Mouse (Mus musculus) neural tube, embryonic 14.5 days (tissue): ENCODE data around the gene Shld2. TPM values are rescaled to one million over a fixed set of nuclear protein-coding genes. Genes with fewer than 3 reads are reported as not detected.
"Not testable (repeated sequence)": the region's sequence is repeated elsewhere in the genome, so short reads cannot be mapped to it uniquely, and the experiment has no call there.

Experiments used
- ATAC-seq: fragments of 200-750 bp; cut with Nextera tagmentation; 2 replicates; pipeline ENCODE4 v1.8.0; 2017; ENCODE audit warnings: low read depth, mild to moderate bottlenecking, moderate TSS enrichment, moderate library complexity
- H3K27ac ChIP-seq: fragments of 300-500 bp; sonication (generic); 2 replicates; pipeline ENCODE4 v1.5.1; 2014; ENCODE audit warnings: low read depth, mild to moderate bottlenecking, control low read depth, low read length, moderate library complexity, mixed read lengths
- H3K27me3 ChIP-seq: fragments of 300-500 bp; sonication (generic); 2 replicates; pipeline ENCODE4 v1.6.1; 2014; ENCODE audit warnings: low read length; ENCODE audit not compliant: control insufficient read depth, insufficient read depth
- H3K36me3 ChIP-seq: fragments of 300-500 bp; sonication (generic); 2 replicates; pipeline ENCODE4 v1.6.1; 2014; ENCODE audit warnings: low read length, mixed read lengths; ENCODE audit not compliant: control insufficient read depth, insufficient read depth
- H3K4me1 ChIP-seq: fragments of 300-500 bp; sonication (generic); 2 replicates; pipeline ENCODE4 v1.6.1; 2014; ENCODE audit warnings: low read length; ENCODE audit not compliant: control insufficient read depth, insufficient read depth
- H3K4me2 ChIP-seq: fragments of 300-500 bp; sonication (generic); 2 replicates; pipeline ENCODE4 v1.6.1; 2014; ENCODE audit warnings: mild to moderate bottlenecking, low read depth, low read length, control low read depth
- H3K4me3 ChIP-seq: fragments of 300-500 bp; sonication (generic); 2 replicates; pipeline ENCODE4 v1.5.1; 2014; ENCODE audit warnings: low read depth, low read length, control low read depth, mixed read lengths
- H3K9ac ChIP-seq: fragments of 300-500 bp; sonication (generic); replicated peaks from 2 replicates; pipeline ENCODE4 v1.6.1; 2014; ENCODE audit warnings: low read depth, mild to moderate bottlenecking, control low read depth, low read length, mixed read lengths
- H3K9me3 ChIP-seq: fragments of 300-500 bp; sonication (generic); 2 replicates; pipeline ENCODE4 v1.6.1; 2016; ENCODE audit warnings: low read length; ENCODE audit not compliant: control insufficient read depth
- WGBS: fragments of 180-500 bp; shearing (Covaris S2); extraction: QIAGEN DNeasy Blood & Tissue Kit; methylation state at CpG from one replicate; pipeline ENCODE4 v1.1.7; 2014; 5-methylcytosine and 5-hydroxymethylcytosine counted together
- polyA plus RNA-seq: library from polyadenylated mRNA; unstranded; fragments of >200 nt; fragmentation: Nextera tagmentation; extraction: Ambion mirVana; gene quantifications from 2 replicates; pipeline ENCODE4 v1.2.1, GENCODE M21; 2014

Gene Shld2
- polyA plus RNA-seq, 1 experiment from 2014 or later, result 8.0 TPM

GRCm38 (mm10) chr14:34280798-34281197 lies 29.5 kb downstream of the Shld2 start:
- no peak for ATAC-seq

DNA sequence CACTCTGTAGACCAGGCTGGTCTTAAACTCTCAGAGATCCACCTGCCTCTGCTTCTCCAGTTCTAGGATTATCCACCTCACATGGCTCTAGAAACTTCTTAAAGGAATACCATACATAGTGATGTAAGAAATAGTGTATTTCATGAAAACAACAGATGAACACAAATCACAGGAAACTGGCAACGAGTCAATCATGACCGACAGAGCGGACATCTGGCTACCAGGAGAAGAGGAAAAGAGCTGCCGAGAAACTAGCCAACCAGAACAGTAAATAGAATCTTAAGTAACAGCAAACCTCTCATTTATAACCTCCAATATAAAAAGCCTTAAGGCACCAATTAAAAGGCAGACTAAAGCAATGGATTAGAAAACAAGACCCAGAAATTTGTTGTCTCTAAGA lies 30.6 kb downstream of the Shld2 start:
- no peak overlapping the region for H3K27ac ChIP-seq
- H3K4me1 ChIP-seq, result no peaks in the 10 kb centered on the region
- no peaks in the 10 kb centered on the region for H3K9me3 ChIP-seq
- ATAC-seq, result no peak
- no peak overlapping the region for H3K4me3 ChIP-seq
- no peaks in the 10 kb centered on the region for H3K36me3 ChIP-seq
- H3K4me2 ChIP-seq, result no peak overlapping the region
- no peak overlapping the region for H3K9ac ChIP-seq
- WGBS, result 83% methylated on average over 4 of the region's 4 CpGs
- no peaks in the 10 kb centered on the region for H3K27me3 ChIP-seq

More at GRCm38 (mm10) chr14:34280798-34281197, 29.5 kb downstream of the Shld2 start:
- no peaks in the 10 kb centered on the region for H3K4me1 ChIP-seq
- H3K4me2 ChIP-seq, result no peak overlapping the region
- no peak overlapping the region for H3K27ac ChIP-seq
- WGBS, result 90% methylated on average over 2 of the region's 2 CpGs
- H3K9ac ChIP-seq, result no peak overlapping the region
- no peak overlapping the region for H3K4me3 ChIP-seq
- no peaks in the 10 kb centered on the region for H3K9me3 ChIP-seq
- no peaks in the 10 kb centered on the region for H3K36me3 ChIP-seq
- H3K27me3 ChIP-seq, result no peaks in the 10 kb centered on the region

DNA sequence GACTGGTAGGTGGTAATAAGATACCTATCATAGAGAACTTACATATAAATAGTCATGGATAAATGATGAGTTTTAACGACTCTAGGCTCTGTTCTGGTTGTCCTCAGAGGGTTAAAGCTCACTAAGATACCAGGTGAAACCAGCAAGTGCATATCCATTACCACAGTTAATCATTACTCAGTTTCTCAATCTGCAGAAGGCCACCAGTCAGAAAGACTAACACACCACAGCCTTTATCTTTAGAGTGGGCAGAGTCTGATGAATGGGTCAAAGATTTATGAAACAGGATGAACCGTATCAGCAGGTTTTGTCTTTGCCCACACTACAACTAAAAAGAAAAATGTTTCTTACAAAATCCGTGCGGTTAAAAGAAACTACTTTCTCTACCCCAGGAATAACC lies 35.1 kb downstream of the Shld2 start:
- H3K36me3 ChIP-seq, result no peaks in the 10 kb centered on the region
- H3K4me3 ChIP-seq, result no peak overlapping the region
- ATAC-seq, result no peak
- H3K27me3 ChIP-seq, result no peaks in the 10 kb centered on the region
- H3K9me3 ChIP-seq, result no peaks in the 10 kb centered on the region
- WGBS, result 88% methylated on average over 4 of the region's 4 CpGs
- H3K9ac ChIP-seq, result no peak overlapping the region
- H3K4me1 ChIP-seq, result no peaks in the 10 kb centered on the region
- no peak overlapping the region for H3K27ac ChIP-seq
- H3K4me2 ChIP-seq, result no peak overlapping the region

DNA sequence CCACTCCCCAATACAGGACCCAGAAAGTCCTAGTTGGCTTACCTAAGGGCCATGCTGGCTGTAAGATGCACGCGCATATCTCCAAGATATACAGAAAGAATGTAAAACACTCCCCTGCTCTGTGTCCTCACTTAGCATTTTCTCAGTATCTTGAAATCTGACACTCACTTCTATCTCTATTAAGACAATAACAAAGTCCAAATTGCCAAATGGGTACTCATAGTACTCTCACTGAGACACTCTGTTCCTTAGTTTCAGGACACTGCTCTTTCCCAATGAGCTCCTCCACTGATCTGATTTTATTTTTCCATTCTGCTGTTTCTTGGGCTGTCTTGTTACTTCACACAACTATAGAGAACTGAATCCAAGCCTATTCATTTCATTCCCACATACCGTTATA lies 36.2 kb downstream of the Shld2 start:
- Histone ChIP-seq H3K9me3 (no peaks in the 10 kb centered on the region), H3K27me3 (no peaks in the 10 kb centered on the region), H3K9ac (no peak overlapping the region), H3K4me1 (no peaks in the 10 kb centered on the region), H3K4me3 (no peak overlapping the region), H3K4me2 (no peak overlapping the region), H3K36me3 (no peaks in the 10 kb centered on the region), H3K27ac (no peak overlapping the region)
- ATAC-seq, result no peak
- WGBS, result 95% methylated on average over 3 of the region's 3 CpGs

DNA sequence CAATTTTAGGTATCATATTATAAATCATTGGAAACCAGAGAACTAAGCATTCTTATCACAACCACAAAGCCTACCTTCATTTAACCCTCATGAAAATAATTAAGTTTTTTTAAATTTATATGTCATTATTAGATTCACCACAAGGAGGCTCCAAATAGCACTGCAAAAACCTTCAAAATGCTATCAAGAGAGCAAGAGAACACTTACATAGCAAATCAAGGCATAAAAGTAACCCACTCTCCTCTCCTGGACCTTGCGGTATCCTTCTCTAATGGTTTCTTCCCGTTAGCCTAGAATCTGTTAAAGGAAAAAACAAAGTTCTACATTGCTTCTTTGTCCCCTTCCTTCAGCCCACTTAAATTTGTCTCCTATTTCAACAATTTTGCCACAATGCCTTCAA lies 37.0 kb downstream of the Shld2 start:
- Histone ChIP-seq H3K27me3 (no peaks in the 10 kb centered on the region), H3K9me3 (no peaks in the 10 kb centered on the region), H3K36me3 (no peaks in the 10 kb centered on the region), H3K4me3 (no peak overlapping the region), H3K27ac (no peak overlapping the region), H3K4me1 (no peaks in the 10 kb centered on the region), H3K4me2 (no peak overlapping the region), H3K9ac (no peak overlapping the region)
- 71% methylated on average over 2 of the region's 2 CpGs for WGBS
- no peak for ATAC-seq

DNA sequence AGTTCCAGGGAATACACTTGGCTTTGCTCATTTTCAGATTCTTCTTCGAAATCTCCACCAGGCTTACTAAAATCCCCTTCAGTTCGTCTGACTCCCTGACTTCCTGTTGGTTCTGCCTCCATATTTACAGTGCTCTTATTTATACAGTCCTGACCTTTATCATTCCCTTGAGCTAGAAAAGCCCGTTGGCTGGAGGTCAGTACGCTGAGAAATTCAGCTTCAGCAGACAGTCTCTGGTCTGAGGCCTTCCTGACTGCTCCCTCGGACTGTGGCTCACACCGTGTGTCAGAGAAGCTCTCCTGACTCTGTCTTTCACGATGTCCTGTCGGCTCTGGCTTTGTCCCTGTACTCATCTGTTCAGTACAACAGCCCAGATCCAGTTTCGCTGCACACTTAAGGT lies 42.2 kb downstream of the Shld2 start:
- no peaks in the 10 kb centered on the region for H3K36me3 ChIP-seq
- ATAC-seq, result no peak
- 77% methylated on average over 9 of the region's 9 CpGs for WGBS
- H3K9me3 ChIP-seq, result no peaks in the 10 kb centered on the region
- H3K4me1 ChIP-seq, result no peaks in the 10 kb centered on the region
- H3K27ac ChIP-seq, result no peak overlapping the region
- H3K4me3 ChIP-seq, result no peak overlapping the region
- no peak overlapping the region for H3K9ac ChIP-seq
- no peaks in the 10 kb centered on the region for H3K27me3 ChIP-seq
- H3K4me2 ChIP-seq, result no peak overlapping the region

DNA sequence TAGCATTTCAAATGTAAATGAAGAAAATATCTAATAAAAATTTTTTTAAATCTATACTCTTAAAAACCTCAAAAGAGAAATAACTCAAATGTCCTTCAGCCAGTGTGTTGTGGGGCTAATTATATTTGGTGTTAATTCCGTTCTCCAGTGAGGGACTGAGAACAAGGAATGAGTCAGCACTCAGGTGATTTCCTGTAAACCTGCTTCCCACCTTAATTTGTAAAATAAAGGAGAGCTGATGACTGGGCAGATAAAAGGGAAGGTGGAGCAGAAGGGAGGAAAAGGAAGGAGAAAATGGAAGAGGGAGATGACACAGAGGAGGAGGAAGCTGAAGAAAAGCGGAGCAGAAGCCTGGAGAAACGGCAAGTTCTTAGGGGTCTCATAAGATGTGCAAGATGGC lies 51.8 kb downstream of the Shld2 start:
- not testable (repeated sequence) for H3K9me3 ChIP-seq, H3K4me2 ChIP-seq, H3K9ac ChIP-seq, H3K4me3 ChIP-seq, H3K27me3 ChIP-seq, H3K4me1 ChIP-seq, H3K36me3 ChIP-seq, H3K27ac ChIP-seq, ATAC-seq
- WGBS, result 74% methylated on average over 3 of the region's 3 CpGs

DNA sequence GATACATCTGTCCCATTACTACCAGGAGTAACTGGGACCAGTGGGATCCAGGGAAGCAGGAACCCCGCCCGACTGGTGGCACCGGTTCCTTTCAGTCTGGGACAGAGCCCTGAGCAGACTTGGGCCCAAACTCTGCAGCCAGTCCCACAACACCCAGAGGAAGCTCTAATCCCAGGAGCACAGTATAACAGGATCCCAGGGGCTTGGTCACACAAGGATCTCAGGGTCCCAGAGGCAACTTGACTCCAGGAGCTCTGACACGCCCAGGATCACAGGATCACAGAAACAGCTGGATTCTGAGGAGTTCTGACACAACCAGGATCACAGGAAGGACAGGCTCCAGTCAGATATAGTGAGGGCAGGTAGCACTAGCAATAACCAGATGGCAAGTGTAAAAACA lies 57.0 kb downstream of the Shld2 start:
- Histone ChIP-seq H3K27me3 (no peaks in the 10 kb centered on the region), H3K36me3 (no peaks in the 10 kb centered on the region), H3K4me3 (no peak overlapping the region), H3K4me1 (no peaks in the 10 kb centered on the region), H3K4me2 (no peak overlapping the region), H3K9me3 (no peaks in the 10 kb centered on the region), H3K27ac (no peak overlapping the region), H3K9ac (no peak overlapping the region)
- 89% methylated on average over 4 of the region's 4 CpGs for WGBS
- no peak for ATAC-seq

GRCm38 (mm10) chr14:34252470-34253145 lies 57.7 kb downstream of the Shld2 start:
- Histone ChIP-seq H3K27me3 (no peaks in the 10 kb centered on the region), H3K36me3 (no peaks in the 10 kb centered on the region), H3K27ac (no peak overlapping the region), H3K9ac (no peak overlapping the region), H3K4me3 (no peak overlapping the region), H3K9me3 (no peaks in the 10 kb centered on the region), H3K4me1 (no peaks in the 10 kb centered on the region), H3K4me2 (no peak overlapping the region)
- no peak for ATAC-seq
- WGBS, result 66% methylated on average over 5 of the region's 6 CpGs
